Mouse (Mus musculus): ENCODE data around the gene Tmem127. TPM values are rescaled to one million over a fixed set of nuclear protein-coding genes. Genes with fewer than 3 reads are reported as not detected.

Gene Tmem127
- total RNA-seq (2023): 42.4 TPM

DNA sequence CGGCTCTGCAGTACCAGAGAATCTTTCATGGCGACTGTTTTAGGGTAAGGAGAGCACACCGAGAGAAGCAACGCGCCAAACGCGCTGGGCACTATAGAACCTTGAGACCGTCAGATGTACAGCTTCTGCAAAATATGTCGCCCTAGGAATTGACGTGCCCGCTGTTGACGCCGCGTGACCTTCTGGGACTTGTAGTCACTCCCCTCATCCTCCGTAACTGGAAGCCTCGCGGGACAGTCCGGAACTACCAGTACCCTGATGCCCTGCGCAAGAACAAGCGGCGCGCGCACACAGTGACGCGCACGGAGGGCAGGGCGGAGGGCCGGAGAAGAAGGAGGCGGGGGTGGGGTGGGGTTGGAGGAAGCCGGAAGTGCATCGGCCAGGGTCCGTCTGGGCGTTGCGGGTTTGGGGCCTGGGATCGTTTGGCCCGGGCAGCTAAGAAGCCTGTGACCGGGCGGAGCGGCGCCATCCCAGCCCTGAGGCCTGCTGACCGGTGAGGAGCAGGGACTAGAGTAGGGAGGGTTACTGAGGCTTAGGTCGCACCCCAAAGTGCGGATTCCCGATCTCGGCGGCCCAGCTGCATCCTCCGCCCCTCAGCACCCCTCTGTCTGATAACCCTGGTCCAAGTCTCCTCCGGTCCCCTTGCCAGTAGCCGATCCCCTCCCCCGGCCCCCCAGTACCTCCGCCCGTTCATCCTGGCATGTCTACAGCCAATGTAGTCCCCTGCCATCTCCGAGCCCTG is at the start of gene Tmem127, which contains the start of gene Ciao1:
Gene Tmem127 (plus strand): TSS at position 317 of the 742 bp plus-strand sequence.
Gene Ciao1 (minus strand): TSS at position 225 of the 742 bp plus-strand sequence.

DNA sequence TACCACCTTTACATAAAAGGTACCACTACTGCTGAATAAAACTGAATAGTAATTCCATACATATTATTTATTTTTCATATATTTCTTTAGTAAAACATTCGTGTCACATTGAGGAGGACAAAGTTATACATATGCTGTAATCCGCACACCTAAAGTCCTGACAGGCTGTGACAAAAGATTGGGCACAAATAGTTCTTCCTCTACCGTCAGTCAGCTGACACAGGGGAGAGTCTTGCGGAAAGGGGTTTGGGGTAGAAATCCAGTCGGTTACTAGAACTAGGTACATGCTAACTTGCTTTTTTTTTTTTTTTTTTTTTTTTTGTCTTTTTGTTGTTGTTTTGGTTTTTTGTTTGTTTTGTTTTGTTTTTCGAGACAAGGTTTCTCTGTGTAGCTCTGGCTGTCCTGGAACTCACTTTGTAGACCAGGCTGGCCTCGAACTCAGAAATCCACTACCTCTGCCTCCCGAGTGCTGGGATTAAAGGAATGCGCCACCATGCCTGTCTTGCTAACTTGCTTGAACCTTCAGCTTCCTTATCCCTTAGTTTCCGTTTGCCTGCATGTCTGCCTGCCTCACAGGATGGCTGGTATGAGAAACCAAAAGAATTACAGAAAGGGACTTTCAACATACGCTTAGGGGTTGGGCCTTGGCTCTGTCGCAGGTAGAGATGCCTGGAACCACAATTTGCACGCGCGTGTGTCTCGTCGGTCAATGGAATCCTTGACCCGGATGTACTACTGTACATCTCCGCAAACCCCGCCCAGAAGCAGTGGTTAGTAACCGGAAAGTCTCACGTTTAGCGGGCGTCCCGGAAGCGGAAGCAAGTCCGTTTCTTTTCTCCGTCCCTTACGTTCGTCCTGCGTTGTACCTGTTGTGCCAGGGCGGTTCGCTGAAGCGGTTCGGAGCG is 39.9 kb upstream of the Tmem127 start, which contains the start of the genes 1810024B03Rik and Snrnp200:
Gene 1810024B03Rik (minus strand): TSS at position 734 of the 905 bp plus-strand sequence.
Gene Snrnp200 (plus strand): TSS at position 840 of the 905 bp plus-strand sequence.

DNA sequence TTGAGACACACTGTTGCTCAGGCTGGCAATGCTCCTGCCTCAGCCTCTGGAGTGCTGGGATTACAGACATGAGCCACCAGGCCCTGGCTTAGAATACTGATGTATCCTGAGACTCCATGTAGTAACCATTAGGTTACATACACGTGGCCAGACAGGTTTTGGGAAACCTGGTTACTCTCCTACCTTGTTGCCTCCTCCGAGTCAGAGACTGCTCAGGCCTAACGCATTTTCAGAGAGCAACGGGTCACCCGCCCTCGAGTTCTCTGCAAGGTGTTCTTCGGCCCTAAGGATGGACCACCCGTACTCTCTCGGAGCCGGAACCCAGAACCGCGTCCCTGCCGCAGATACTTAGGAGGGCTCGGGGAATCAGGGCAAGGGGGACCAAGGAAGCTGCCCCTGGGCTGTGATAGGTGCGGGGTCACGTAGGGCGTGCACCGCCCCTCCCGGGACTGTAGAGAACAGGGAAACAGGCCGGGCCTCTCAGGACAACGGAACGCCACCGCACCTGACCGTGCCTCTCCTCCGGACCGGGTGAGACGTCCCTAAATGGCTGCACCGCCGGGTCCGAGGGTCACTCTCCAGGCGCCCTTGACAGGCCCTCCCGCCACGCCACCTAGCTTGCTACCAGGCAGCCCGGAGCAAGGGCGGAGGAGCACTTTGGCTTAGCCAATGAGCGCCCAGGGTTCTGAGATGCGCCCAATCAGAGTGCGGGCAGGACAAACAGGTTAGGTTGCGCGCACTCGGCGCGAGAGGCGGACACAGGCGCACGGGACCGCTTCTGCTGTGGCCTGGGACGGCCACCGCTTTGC is 22.0 kb downstream of the Tmem127 start, which contains the start of gene Stard7:
Gene Stard7 (plus strand): TSS at position 728 of the 809 bp plus-strand sequence.

Other genes starting within 250 kb of the Tmem127 start
- 27.1 TPM for gene Ap4e1, start 239.2 kb upstream of the Tmem127 start, total RNA-seq (2023)
- 16.5 TPM for gene Blvra, start 177.2 kb upstream of the Tmem127 start, total RNA-seq (2023)
- 2.9 TPM for gene Ncaph, start 114.0 kb upstream of the Tmem127 start, total RNA-seq (2023)
- 17.0 TPM for gene Itpripl1, start 104.5 kb upstream of the Tmem127 start, total RNA-seq (2023)
- 2.0 TPM for gene 1810024B03Rik, start 39.6 kb upstream of the Tmem127 start, total RNA-seq (2023)
- gene Snrnp200, start 39.5 kb upstream of the Tmem127 start, total RNA-seq (2023): 172 TPM
- gene Ciao1, start 92 bp upstream of the Tmem127 start, total RNA-seq (2023): 36.2 TPM
- 51.1 TPM for gene Stard7, start 22.3 kb downstream of the Tmem127 start, total RNA-seq (2023)
- gene Dusp2, start 88.3 kb downstream of the Tmem127 start, total RNA-seq (2023): 171 TPM
- 0.47 TPM for gene Astl, start 90.7 kb downstream of the Tmem127 start, total RNA-seq (2023)
- gene Adra2b, start 115.3 kb downstream of the Tmem127 start, total RNA-seq (2023): not detected
- gene Gpat2, start 177.3 kb downstream of the Tmem127 start, total RNA-seq (2023): 0.29 TPM
- gene Fahd2a, start 196.7 kb downstream of the Tmem127 start, total RNA-seq (2023): 15.8 TPM